Mouse (Mus musculus) ovary, adult 2 months (tissue): ENCODE results near the gene Lilra5. TPM values are rescaled to one million over a fixed set of nuclear protein-coding genes. Genes with fewer than 3 reads are reported as not detected.

Experiments
- polyA plus RNA-seq: library from polyadenylated mRNA; depleted of rRNA; stranded (reverse); fragments of >200 nt; gene quantifications from 2 replicates; pipeline ENCODE4 v1.2.3, GENCODE M21; 2012; rRNA removed

The Lilra5 gene
- polyA plus RNA-seq: 0.25 and 0.31 TPM in 2 replicates

GRCm38 (mm10) chr7:4237454-4237853 lies at the start of gene Lilra5:
Gene Lilra5, plus strand, starts transcription at chr7:4237754.

Other genes starting within 250 kb of the Lilra5 start
- gene Lair1, start 174.6 kb upstream of the Lilra5 start, polyA plus RNA-seq: 6.9 and 8.7 TPM in 2 replicates
- 6.7 and 7.6 TPM in 2 replicates for gene Ttyh1, start 118.3 kb upstream of the Lilra5 start, polyA plus RNA-seq
- gene Leng8, start 100.7 kb upstream of the Lilra5 start, polyA plus RNA-seq: 635 and 1,086 TPM in 2 replicates
- gene Leng9, start 87.4 kb upstream of the Lilra5 start, polyA plus RNA-seq: 8.9 and 9.7 TPM in 2 replicates
- gene Cdc42ep5, start 72.9 kb upstream of the Lilra5 start, polyA plus RNA-seq: 226 and 230 TPM in 2 replicates
- gene Ncr1, start 100.0 kb downstream of the Lilra5 start, polyA plus RNA-seq: 0.20 and 0.32 TPM in 2 replicates
- gene Gp6, start 160.0 kb downstream of the Lilra5 start, polyA plus RNA-seq: not detected in 2 replicates
- 18.7 and 19.6 TPM in 2 replicates for gene Rdh13, start 207.9 kb downstream of the Lilra5 start, polyA plus RNA-seq
- gene Eps8l1, start 222.9 kb downstream of the Lilra5 start, polyA plus RNA-seq: 8.2 and 11.3 TPM in 2 replicates